Mouse (Mus musculus) liver, embryonic 12.5 days (tissue): Measurements from ENCODE around the gene Nt5c1a. TPM values are rescaled to one million over a fixed set of nuclear protein-coding genes. Genes with fewer than 3 reads are reported as not detected.
A peak's percentile ranks its signal among the peaks of the same experiment; 100 is the strongest.

Experiments used
- ATAC-seq: fragments of 200-750 bp; cut with Nextera tagmentation; 2 replicates; pipeline ENCODE4 v1.8.0; 2017; ENCODE audit warnings: moderate number of reproducible peaks, mild to moderate bottlenecking, moderate library complexity
- H3K27ac ChIP-seq: fragments of 300-500 bp; sonication (generic); 2 replicates; pipeline ENCODE4 v1.5.1; 2016; ENCODE audit warnings: mild to moderate bottlenecking
- H3K27me3 ChIP-seq: fragments of 300-500 bp; sonication (generic); replicated peaks from 2 replicates; pipeline ENCODE4 v1.6.1; 2016; ENCODE audit warnings: mild to moderate bottlenecking, moderate library complexity
- H3K36me3 ChIP-seq: fragments of 300-500 bp; sonication (generic); 2 replicates; pipeline ENCODE4 v1.6.1; 2016; ENCODE audit warnings: mild to moderate bottlenecking, moderate library complexity
- H3K4me1 ChIP-seq: fragments of 300-500 bp; sonication (generic); 2 replicates; pipeline ENCODE4 v1.6.1; 2016
- H3K4me2 ChIP-seq: fragments of 300-500 bp; sonication (generic); 2 replicates; pipeline ENCODE4 v1.6.1; 2016; ENCODE audit warnings: mild to moderate bottlenecking, moderate library complexity
- H3K4me3 ChIP-seq: fragments of 300-500 bp; sonication (generic); 2 replicates; pipeline ENCODE4 v1.5.1; 2016; ENCODE audit warnings: mild to moderate bottlenecking, moderate library complexity
- H3K9ac ChIP-seq: fragments of 300-500 bp; sonication (generic); 2 replicates; pipeline ENCODE4 v1.6.1; 2016; ENCODE audit warnings: mild to moderate bottlenecking, moderate library complexity
- H3K9me3 ChIP-seq: fragments of 300-500 bp; sonication (generic); replicated peaks from 2 replicates; pipeline ENCODE4 v1.6.1; 2016; ENCODE audit warnings: mild to moderate bottlenecking, moderate library complexity
- WGBS: fragments of 180-500 bp; shearing (Covaris S2); methylation state at CpG from one replicate; pipeline ENCODE4 v1.1.7; 2016; ENCODE audit not compliant: insufficient replicate concordance; 5-methylcytosine and 5-hydroxymethylcytosine counted together
- polyA plus RNA-seq: library from polyadenylated mRNA; unstranded; fragments of >200 nt; fragmentation: Nextera tagmentation; extraction: Ambion mirVana; gene quantifications from 2 replicates; pipeline ENCODE4 v1.2.1, GENCODE M21; 2016

The Nt5c1a gene
- polyA plus RNA-seq, 1 experiment from 2014 or later: not detected

GRCm38 (mm10) chr4:123235835-123236430 lies 34.6 kb downstream of the Nt5c1a start:
- Histone ChIP-seq H3K4me3 (no peak overlapping the region), H3K4me1 (peaks cover 9% of the 10 kb centered on the region; the same call in 1 of the 2 replicates), H3K36me3 (no peaks in the 10 kb centered on the region), H3K9ac (no peak overlapping the region), H3K27ac (no peak overlapping the region), H3K9me3 (no peaks in the 10 kb centered on the region), H3K27me3 (peaks cover 96% of the 10 kb centered on the region), H3K4me2 (no peak overlapping the region)
- no peak for ATAC-seq
- 63% methylated on average over 9 of the region's 9 CpGs for WGBS

- H3K9me3 ChIP-seq: no peaks in the 10 kb centered on the region
- H3K27me3 ChIP-seq: peaks cover 99% of the 10 kb centered on the region
- no peak overlapping the region for H3K9ac ChIP-seq
- no peak for ATAC-seq
- no peak overlapping the region for H3K27ac ChIP-seq
- H3K4me1 ChIP-seq: peaks cover 9% of the 10 kb centered on the region; the same call in 1 of the 2 replicates
- no peak overlapping the region for H3K4me2 ChIP-seq
- H3K4me3 ChIP-seq: no peak overlapping the region
- WGBS: 62% methylated on average over 13 of the region's 13 CpGs
- no peaks in the 10 kb centered on the region for H3K36me3 ChIP-seq
These were observed 35.2 kb downstream of the Nt5c1a start for GRCm38 (mm10) chr4:123236431-123237031.

DNA sequence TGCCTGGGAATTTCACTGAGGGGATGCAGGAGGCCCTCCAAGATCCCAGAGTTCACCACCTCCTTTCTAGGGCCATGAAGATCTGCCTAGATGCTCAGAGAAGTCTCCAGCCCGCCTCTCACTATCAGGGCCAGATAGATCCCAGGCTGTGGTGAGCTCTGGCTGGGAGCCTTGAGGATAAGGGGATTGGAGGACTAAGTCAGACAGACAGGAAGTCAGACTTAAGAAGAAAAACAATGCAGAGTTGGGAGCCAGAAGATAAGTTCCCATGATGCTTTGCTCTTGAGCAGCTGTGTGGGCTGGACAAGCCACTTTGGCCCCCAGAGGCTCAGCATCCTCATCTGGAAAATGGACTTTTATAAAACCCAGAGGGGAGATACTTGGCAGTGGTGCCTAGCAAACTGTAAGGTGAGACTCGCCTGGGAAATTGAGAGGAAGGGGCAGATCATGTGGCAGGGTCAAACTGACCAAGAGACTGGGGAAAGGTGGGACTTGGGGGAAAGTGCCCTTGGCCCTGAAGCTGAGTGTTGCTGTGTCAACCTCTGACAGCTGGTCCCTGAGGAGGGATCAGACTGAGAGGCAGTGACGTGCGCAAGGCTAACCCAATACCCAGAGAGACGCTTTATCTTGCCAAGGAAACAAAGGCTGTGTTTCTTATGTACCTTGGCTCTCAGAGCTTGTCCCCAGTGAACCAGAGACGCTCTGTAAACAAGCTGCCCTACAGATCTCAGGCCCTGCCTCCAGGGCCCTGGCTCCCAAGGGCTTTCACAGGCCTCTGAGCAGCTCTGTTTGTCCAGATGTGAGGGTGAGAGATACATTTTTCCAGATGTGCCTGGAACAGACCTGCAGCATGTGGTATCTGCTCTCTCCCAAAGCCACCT lies 36.3 kb downstream of the Nt5c1a start:
- H3K4me2 ChIP-seq: no peak overlapping the region
- no peak overlapping the region for H3K27ac ChIP-seq
- H3K9ac ChIP-seq: no peak overlapping the region
- peaks cover 9% of the 10 kb centered on the region; the same call in 1 of the 2 replicates for H3K4me1 ChIP-seq
- no peaks in the 10 kb centered on the region for H3K36me3 ChIP-seq
- no peak for ATAC-seq
- H3K4me3 ChIP-seq: no peak overlapping the region
- peaks cover 98% of the 10 kb centered on the region for H3K27me3 ChIP-seq
- no peaks in the 10 kb centered on the region for H3K9me3 ChIP-seq
- WGBS: 57% methylated on average over 6 of the region's 6 CpGs

GRCm38 (mm10) chr4:123239361-123240203 lies 38.3 kb downstream of the Nt5c1a start:
- no peak overlapping the region for H3K9ac ChIP-seq

DNA sequence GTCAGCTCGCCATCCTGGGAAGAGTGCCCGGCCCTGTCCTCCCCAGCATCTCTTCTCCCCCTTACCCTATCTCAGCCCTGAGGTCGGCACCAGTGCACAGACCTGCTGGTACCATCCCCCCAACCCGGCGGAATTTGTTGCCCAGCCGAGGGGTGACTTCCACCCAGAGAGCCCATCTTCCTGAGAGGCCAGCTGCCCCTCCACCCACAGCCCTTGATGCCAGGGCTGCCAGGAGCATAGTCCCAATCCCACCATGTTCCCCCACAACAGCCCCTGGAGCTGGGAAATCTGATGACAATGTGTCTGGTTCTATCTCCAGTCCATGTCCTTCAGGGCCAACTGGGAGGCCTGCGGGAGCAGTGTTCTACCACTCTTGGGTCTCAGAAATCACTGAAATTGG lies 44.9 kb downstream of the Nt5c1a start:
- H3K4me1 ChIP-seq: no peaks in the 10 kb centered on the region
- ATAC-seq: no peak

More at GRCm38 (mm10) chr4:123239361-123240203, 38.3 kb downstream of the Nt5c1a start:
- H3K36me3 ChIP-seq: no peaks in the 10 kb centered on the region
- H3K27me3 ChIP-seq: peaks cover 97% of the 10 kb centered on the region
- no peak for ATAC-seq
- H3K4me2 ChIP-seq: peak overlapping the region; percentile 44
- 9% methylated on average over 56 of the region's 58 CpGs for WGBS
- H3K9me3 ChIP-seq: no peaks in the 10 kb centered on the region
- H3K4me3 ChIP-seq: peak overlapping the region; percentile 14
- H3K27ac ChIP-seq: no peak overlapping the region
- no peaks in the 10 kb centered on the region for H3K4me1 ChIP-seq

DNA sequence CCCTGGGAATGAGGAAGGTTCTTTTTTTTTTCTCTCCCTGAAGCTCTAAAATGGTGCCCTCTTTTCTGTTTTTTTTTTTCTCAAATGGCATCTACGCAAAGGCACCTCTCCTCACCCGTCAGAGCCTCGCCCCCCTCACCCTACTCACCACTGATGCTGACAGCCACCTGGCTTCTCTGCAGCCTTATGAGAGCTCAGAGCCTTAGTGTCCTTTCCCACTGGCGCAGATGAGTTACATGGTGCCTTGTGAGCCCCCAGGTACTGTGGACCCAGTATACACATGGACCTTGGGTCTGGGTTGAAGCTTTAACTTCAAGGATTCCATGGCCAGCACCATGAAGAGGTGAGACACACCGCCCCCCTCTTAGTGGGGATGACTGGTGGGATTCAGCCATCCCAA lies 45.3 kb downstream of the Nt5c1a start:
- ATAC-seq: no peak
- H3K4me1 ChIP-seq: no peaks in the 10 kb centered on the region
- no peaks in the 10 kb centered on the region for H3K36me3 ChIP-seq
- H3K27me3 ChIP-seq: peaks cover 48% of the 10 kb centered on the region
- no peak overlapping the region for H3K9ac ChIP-seq
- no peaks in the 10 kb centered on the region for H3K9me3 ChIP-seq
- no peak overlapping the region for H3K4me2 ChIP-seq
- H3K4me3 ChIP-seq: no peak overlapping the region
- 72% methylated on average over 5 of the region's 5 CpGs for WGBS
- no peak overlapping the region for H3K27ac ChIP-seq

More for the DNA sequence above, 44.9 kb downstream of the Nt5c1a start:
- H3K9ac ChIP-seq: no peak overlapping the region
- H3K4me3 ChIP-seq: no peak overlapping the region
- WGBS: 62% methylated on average over 7 of the region's 7 CpGs
- no peak overlapping the region for H3K4me2 ChIP-seq
- H3K36me3 ChIP-seq: no peaks in the 10 kb centered on the region
- H3K9me3 ChIP-seq: no peaks in the 10 kb centered on the region
- H3K27me3 ChIP-seq: peaks cover 52% of the 10 kb centered on the region
- H3K27ac ChIP-seq: no peak overlapping the region

GRCm38 (mm10) chr4:123247147-123247880 lies 46.0 kb downstream of the Nt5c1a start:
- Histone ChIP-seq H3K4me1 (no peaks in the 10 kb centered on the region), H3K4me2 (no peak overlapping the region), H3K27ac (no peak overlapping the region), H3K27me3 (peaks cover 41% of the 10 kb centered on the region), H3K9ac (no peak overlapping the region), H3K4me3 (no peak overlapping the region), H3K36me3 (no peaks in the 10 kb centered on the region), H3K9me3 (no peaks in the 10 kb centered on the region)
- no peak for ATAC-seq
- WGBS: 58% methylated on average over 7 of the region's 7 CpGs

DNA sequence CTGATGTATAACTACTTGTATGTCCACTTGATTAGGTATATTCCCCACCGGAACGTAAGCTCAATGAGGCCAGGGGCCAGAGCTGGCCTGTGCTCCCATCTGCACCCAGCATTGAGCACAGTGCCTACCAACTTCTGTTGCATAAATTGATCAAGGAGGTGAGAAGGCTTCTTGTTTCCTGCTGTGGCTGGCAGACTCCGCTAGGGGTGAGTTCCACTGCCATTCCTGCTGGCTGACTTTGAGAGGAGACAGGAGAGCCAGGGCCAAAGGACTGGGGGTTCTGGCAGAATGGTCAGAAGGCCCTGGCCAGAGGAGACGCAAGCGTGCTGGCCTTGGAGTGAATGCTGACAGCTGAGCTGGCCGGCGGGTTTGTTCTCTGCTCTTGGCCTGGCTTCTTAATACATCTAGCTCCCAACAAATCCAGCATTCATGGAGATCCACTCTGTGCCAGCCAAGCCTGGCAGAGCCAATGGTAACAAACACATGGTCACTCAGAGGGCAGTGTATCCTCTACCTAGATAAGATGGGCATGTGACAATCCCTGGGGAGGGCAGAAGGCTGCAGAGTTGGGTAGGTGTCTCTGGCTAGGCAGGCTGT lies 47.8 kb downstream of the Nt5c1a start:
- no peak overlapping the region for H3K27ac ChIP-seq
- no peaks in the 10 kb centered on the region for H3K4me1 ChIP-seq
- no peaks in the 10 kb centered on the region for H3K9me3 ChIP-seq
- no peak overlapping the region for H3K9ac ChIP-seq
- ATAC-seq: no peak
- 69% methylated on average over 7 of the region's 7 CpGs for WGBS
- H3K4me2 ChIP-seq: no peak overlapping the region
- H3K36me3 ChIP-seq: no peaks in the 10 kb centered on the region
- no peak overlapping the region for H3K4me3 ChIP-seq
- H3K27me3 ChIP-seq: peaks cover 25% of the 10 kb centered on the region; the same call in 1 of the 2 replicates

DNA sequence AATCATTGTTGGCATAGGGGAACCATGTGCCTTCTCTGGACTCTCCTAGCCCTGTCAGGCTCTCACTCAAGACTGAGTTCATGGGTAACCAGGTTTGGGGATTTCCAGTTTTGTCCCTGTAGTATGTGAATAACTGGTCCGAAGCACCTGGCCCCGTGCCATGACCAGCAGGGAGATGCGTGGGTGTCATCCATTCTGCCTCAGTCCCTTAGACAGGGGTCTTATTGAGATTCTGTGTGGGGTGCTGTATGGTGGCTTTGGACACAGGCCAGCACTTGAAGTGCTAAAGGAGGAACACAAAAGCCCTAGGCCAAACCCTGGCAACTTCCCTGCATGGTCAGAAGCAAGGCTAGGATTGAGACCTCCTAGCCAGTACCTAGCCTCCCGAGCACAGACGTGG lies 50.9 kb downstream of the Nt5c1a start:
- Histone ChIP-seq H3K27me3 (peaks cover 8% of the 10 kb centered on the region; the same call in 1 of the 2 replicates), H3K9ac (no peak overlapping the region), H3K4me1 (no peaks in the 10 kb centered on the region), H3K4me3 (no peak overlapping the region), H3K27ac (no peak overlapping the region), H3K9me3 (no peaks in the 10 kb centered on the region), H3K4me2 (no peak overlapping the region), H3K36me3 (no peaks in the 10 kb centered on the region)
- no peak for ATAC-seq
- WGBS: 74% methylated on average over 5 of the region's 5 CpGs

DNA sequence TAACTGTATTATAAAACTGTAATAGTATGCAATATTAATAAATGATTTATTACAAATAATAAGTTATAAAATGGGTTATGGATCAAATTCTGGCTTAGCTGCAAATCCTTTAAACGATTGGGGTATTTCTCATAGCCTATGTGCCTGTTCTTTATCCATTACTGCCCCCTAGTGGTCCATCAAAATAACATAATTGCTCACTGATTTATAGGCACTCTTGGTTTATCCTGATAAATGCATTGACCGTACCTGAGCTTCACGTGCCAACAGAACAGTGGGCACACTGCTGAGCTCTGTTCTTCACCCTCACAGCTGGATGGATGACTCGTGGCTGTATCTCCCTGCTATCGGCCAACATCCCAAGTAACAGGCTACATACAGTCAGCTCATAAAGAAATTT lies 53.3 kb downstream of the Nt5c1a start:
- H3K4me2 ChIP-seq: no peak overlapping the region
- no peaks in the 10 kb centered on the region for H3K9me3 ChIP-seq
- WGBS: 17% methylated on average over 5 of the region's 5 CpGs
- no peak overlapping the region for H3K27ac ChIP-seq
- no peak overlapping the region for H3K4me3 ChIP-seq
- peaks cover 13% of the 10 kb centered on the region for H3K27me3 ChIP-seq
- no peak for ATAC-seq
- no peak overlapping the region for H3K9ac ChIP-seq
- no peaks in the 10 kb centered on the region for H3K36me3 ChIP-seq
- H3K4me1 ChIP-seq: no peaks in the 10 kb centered on the region
